Mouse (Mus musculus): ENCODE measurements at regions not wholly inside any gene's neighbourhood (a gene's known extent, or its start where the extent isn't known, plus 50 kb on each side); places are given as distances from the start of the nearest gene placed in this dataset.

- DNase-seq, result no peak
Measured at GRCm38 (mm10) chr16:75487915-75488314, 97.9 kb downstream of the Lipi start.

- DNase-seq, result no peak
Measured at GRCm38 (mm10) chr16:75483878-75484277, 102.0 kb downstream of the Lipi start.

DNA sequence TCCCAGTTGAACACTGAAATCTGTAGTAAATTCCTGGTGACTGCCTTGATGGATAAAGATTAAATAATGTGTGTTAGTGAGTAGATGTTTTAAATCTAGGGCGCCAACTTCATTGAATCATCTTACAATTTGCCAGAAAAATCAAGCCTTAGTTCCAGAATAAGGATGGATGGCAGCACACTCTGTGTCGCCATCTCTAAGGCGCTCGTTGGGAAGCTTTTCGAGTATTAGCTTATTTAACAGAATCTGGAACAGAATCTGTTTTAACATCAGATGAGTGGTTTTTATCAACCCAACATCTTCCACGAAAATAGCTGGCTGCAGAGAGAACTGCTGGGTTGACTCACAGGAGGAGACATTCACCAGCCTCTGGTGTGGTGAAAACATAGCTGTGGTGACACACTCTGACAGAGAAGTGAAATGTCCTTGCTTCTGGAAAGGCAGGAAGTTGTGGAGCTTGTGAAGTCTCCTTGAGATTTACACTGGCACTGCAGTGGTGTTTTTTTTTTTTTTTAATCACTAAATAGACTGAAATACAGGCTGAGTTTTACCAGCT, 120.4 kb downstream of the Lipi start:
- no peak for DNase-seq

DNA sequence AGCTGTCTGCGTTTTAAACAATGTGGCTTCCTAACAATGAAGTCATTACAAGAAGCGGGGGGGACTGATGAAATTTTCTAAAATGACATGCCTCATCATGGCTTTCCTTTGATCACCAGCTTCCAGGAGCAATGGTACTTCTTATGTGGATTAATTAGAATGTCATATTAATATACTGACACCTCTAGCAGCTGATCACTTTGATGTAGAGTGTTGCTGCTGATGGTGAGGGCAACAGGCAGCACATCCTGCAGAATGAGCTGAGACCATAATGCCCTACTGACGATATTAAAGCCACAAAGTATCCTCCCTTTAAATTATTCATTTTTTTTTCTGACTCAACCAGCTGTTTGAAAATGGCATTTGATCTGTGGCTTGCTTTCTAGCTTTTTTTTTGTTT, 123.7 kb downstream of the Lipi start:
- no peak for DNase-seq

- peak; percentile 12 to 24 for DNase-seq
Measured at GRCm38 (mm10) chr16:75446901-75447514, 138.9 kb downstream of the Lipi start.

DNA sequence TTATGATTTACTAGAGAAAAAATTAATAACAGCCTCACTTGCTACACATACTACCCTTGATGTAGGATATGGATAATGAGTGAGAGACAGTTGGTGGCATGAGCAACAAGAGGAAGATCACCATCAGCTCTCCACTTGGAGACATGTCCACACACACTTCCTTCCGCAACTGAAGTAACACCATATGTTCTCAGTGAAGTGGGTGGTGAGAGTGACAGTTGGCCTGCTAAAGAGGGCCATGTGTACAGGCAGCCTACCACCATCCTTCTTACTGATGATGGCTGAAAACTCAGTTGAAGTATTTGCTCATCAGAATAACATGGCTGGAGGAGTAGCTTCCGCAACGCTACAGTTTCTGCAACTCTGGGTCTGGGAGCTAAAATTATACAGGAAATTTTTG, 146.6 kb downstream of the Lipi start:
- DNase-seq, result no peak

- no peak for DNase-seq
Measured at GRCm38 (mm10) chr16:75433227-75433626, 152.6 kb downstream of the Lipi start.

DNA sequence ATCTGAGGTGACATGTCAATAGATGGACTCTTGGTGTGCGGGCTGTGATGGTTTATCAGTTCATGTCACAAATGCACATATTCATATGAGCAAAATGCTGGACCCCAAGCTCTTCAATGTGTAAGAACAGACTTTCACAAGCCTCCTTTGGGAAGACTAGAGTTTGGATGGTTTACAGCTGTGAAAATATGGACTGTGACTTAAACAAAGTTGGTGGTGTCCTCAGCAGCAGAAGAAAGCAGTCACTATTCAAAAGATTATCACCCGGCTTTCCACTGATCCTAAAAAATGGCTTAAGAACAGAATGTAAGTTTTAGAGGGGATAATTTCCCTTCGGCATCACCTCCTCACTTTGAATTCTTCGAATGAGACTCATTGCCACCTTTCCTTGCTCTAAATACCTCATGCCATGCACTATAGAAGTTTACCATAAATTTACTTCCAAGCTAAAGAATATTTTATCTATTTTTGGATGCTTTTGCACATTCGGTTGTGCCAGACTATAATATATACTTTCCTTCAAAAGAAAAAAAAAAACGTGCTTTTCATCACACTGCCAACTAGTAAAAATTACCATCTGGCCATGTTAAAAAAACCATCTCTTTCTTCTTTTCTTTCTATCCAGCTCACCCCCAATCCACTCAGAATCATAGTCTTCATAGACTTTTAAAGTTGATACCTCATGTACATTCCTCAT, 201.2 kb downstream of the Lipi start:
- no peak for DNase-seq

DNA sequence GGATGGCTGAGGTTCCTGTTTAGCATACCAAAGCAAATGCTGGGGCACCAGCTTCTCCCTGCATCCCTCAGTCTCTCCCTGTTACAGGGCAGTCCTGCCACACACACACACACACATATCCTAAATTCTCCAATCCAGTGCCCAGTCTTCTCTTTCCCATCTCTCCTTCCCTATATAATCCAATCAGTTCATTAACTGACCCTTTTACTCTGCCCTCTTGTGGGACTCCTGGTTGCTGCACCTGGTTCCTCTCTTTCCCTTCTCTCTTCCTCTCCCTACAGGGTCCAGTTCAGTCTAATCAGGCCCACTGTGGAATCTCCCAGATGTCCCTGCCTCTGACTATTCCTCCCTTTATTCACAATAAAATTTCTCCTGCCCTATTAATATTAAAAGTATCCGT, 204.7 kb downstream of the Lipi start:
- DNase-seq, result no peak

- DNase-seq, result no peak
Measured at GRCm38 (mm10) chr16:75369700-75370099, 216.2 kb downstream of the Lipi start.

DNA sequence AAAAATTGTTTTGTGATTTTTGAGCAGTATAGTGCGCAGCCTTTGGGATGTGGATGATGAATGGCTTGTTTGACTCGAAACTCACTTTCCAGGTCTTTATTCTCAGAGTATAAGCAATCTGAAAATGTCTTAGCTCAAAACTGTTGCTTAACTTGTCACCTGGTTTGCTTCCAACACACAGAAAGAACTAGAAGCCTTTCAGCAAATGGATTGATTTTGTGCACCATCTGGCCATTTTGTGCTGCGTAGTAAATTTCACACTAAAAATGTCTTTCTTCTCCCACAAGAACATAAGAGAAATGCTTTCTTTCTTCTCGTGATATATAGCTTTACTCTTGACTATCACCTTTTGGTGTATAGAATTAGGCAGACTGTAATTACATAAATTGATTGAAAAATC, 219.1 kb downstream of the Lipi start:
- no peak for DNase-seq

- DNase-seq, result no peak
Measured at GRCm38 (mm10) chr16:75365361-75365994, 220.4 kb downstream of the Lipi start.

DNA sequence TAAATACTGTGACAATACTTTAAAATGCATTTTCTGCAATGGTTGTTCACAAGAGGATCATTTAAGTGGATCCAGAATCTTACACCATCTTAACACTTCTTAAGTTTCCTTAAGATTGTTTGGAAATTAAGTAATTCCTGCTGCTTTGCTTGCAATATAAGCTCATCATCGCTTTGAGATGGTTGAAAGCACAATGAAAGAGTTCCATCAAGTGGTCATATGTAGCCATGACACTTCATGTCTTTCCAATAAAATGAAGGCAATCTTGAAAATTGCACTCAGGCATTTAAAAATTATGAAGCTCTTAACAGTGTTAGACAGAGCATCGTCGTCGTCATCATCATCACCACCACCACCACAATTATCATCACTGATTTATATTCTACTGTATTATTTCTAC, 223.8 kb downstream of the Lipi start:
- no peak for DNase-seq

DNA sequence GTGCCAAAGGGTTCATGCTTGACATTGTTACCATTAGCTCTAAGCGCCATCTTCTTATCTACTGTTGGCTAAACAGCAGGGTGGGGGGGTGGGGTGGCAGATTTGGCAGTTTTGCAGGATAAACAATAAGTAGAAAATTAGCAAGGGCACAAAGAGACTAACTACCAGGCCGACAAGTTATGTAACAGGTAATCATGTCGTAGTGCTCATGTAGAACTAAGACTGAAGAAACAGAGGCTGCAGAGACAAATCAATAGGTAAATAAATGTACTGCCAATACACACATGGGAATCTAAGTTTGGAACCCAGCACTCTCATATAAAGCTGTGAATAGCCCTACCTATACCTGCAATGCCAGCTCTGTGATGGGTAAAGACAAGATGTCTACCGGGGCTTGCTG, 225.1 kb downstream of the Lipi start:
- DNase-seq, result no peak

DNA sequence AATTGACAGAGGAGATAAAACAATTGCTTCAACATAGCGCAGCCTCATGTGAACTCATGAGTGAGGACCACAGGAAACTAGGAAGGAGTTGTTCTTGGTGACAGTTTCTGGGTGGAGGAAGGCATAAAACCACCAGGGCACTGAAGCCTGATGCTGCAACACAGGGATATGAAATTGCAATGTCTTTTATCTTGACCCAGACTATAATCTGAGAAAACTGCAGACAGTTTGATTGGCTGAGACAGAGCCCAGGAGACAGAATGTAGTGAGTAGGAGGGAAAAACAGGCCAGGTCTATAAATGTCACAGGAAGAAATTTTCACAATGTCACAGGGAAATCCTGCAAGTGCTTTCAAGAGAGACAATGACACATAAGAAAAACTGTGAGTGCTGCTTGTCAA, 232.5 kb downstream of the Lipi start:
- no peak for DNase-seq

GRCm38 (mm10) chr16:75344201-75344927, 241.5 kb downstream of the Lipi start:
- DNase-seq, result no peak

DNA sequence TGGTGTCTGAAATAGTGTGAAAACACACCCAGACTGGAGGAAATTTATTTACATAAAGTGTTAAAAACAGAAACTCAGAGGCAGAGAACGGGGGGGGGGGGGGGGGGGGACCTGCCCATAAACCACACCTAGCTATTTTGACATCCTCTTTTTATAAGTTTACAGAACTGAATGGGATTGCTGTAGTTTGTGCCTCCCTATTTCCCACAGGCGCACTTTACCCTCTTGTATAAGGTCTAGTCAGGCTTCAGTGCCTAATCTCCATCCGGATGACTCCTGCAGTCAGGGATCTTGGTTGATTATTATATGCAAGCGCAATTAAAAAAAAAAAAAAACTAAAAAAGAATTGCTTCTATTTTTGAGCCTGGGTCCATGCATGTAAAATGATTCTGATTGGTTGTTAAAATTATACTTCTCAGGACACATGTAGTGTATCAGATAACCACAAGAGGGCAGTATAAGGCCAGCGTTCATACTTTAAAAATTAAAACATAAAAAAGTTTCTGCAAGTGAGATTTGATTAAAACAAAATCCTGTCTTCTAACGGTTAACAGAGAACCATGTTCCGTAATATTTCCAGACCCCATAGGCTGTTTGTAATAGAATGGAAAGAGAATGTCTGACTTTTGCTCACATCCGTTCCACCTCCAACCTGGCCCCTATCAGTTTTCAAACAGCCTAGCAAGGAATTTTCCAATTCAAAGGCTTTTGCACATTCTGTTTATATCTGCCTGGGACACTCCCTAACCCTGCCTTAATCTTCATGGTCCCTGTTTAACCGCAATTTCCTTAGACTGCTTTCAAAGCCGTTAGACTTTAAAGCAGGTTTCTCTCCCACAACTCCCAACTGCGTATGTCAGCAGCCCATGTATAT, 242.6 kb downstream of the Lipi start:
- no peak for DNase-seq

GRCm38 (mm10) chr16:75334228-75334627, 251.6 kb downstream of the Lipi start:
- no peak for DNase-seq

DNA sequence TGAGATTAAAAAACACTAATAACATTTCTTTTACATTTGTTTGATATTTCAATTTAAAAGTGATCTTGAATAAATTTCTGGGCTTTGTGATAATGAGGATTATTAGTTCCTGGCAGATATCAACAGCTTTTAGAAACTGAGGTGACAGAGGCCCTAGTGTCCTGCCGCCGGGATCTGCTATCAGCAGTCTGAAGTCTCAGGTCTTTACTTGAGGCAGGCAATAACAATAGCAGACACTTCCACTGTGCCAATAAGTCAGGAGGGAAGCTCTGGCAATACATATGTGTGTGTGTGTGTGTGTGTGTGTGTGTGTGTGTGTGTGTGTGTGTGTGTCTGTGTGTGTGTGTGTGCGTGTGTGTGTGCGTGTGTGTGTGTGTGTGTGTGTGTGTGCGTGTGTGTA, 252.1 kb downstream of the Lipi start:
- no peak for DNase-seq

GRCm38 (mm10) chr16:75332853-75333252, 253.0 kb downstream of the Lipi start:
- no peak for DNase-seq

DNA sequence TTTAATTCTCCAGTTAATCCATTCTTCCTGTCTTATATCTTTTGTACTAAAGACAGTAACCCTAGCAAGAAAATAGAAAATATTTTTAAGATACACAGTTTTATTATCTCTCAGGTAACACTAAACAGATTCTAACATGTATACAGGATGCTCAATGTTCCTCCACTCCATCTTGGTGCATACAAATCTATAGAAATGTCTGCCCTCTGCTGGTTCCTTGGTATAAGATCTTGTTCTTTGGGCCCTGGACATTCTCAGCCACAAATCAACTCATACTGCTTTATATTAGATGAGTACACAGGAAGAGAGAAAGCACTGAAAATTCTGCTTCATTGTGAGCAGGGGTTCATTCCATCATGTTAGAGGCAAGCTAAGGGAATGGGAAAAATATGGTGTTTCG, 260.6 kb downstream of the Lipi start:
- no peak for DNase-seq

DNA sequence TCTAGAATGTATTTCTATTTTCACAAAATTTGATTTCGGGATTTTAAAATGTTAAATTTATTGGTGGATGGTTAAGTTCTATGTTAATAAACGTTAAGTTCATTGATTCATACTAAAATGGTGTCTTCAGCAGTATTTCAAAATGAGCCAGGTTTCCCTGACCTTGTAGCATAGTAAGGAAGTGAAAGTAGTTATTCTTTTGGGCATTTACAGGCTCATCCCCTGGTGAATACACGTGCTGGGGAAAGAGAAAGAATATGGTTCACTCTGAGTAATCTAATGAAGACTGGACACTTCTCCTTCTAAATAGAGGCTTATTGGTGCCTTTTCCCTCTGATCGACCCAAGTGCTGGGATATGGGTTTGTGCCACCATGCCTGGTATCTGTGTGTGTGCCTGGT, 281.1 kb downstream of the Lipi start:
- DNase-seq, result no peak
